Mouse (Mus musculus): Measurements from ENCODE around the gene Gpatch8. TPM values are rescaled to one million over a fixed set of nuclear protein-coding genes. Genes with fewer than 3 reads are reported as not detected.
"Not testable (repeated sequence)": the region's sequence is repeated elsewhere in the genome, so short reads cannot be mapped to it uniquely, and the experiment has no call there.

The Gpatch8 gene
- polyA plus RNA-seq, 1 experiment, result 9.0 TPM

GRCm38 (mm10) chr11:102541471-102541870 is 14.7 kb downstream of the Gpatch8 start:
- TF ChIP-seq MYOD1 (IDR thresholded peaks at IDR 0.05; ENCODE audit: control insufficient read depth in 1 of 3, insufficient read length in 2 of 3, low read depth in 2 of 3) (no peak), MAX (IDR thresholded peaks at IDR 0.05; ENCODE audit: low read depth) (no peak), TCF3 (IDR thresholded peaks at IDR 0.05; ENCODE audit: insufficient read length, low read depth) (no peak), E2F4 (IDR thresholded peaks at IDR 0.05; ENCODE audit: insufficient read depth) (no peak), REST (IDR thresholded peaks at IDR 0.05; ENCODE audit: insufficient read depth, insufficient read length) (no peak), SRF (IDR thresholded peaks at IDR 0.05; ENCODE audit: control insufficient read depth, insufficient read length, low read depth) (no peak), POLR2A (IDR thresholded peaks at IDR 0.05; ENCODE audit: insufficient read length, low read depth) (no peak), POLR2AphosphoS2 (IDR thresholded peaks at IDR 0.05; ENCODE audit: insufficient read length, low read depth) (no peak), USF1 (IDR thresholded peaks at IDR 0.05; ENCODE audit: low read depth) (no peak), CEBPB (IDR thresholded peaks at IDR 0.05; ENCODE audit: insufficient read depth, poor library complexity, severe bottlenecking) (no peak), TCF12 (IDR thresholded peaks at IDR 0.05; ENCODE audit: insufficient read depth, poor library complexity, severe bottlenecking) (no peak), MYOG (IDR thresholded peaks at IDR 0.05; ENCODE audit: control insufficient read depth in 1 of 3, insufficient read depth in 1 of 3, insufficient read length in 2 of 3, low read depth in 2 of 3) (no peak)
- Histone ChIP-seq H3K27me3 (ENCODE audit: control insufficient read depth, insufficient read depth, insufficient read length) (no peaks in the 10 kb centered on the region), H3K79me2 (ENCODE audit: control insufficient read depth, insufficient read depth) (peaks cover 71% of the 10 kb centered on the region), H3ac (ENCODE audit: control insufficient read depth, insufficient read length) (no peak overlapping the region), H3K36me3 (ENCODE audit: control insufficient read depth, insufficient read depth) (peaks cover 20% of the 10 kb centered on the region), H3K4me3 (no peak overlapping the region), H3K4me2 (ENCODE audit: low read depth) (no peak overlapping the region)

DNA sequence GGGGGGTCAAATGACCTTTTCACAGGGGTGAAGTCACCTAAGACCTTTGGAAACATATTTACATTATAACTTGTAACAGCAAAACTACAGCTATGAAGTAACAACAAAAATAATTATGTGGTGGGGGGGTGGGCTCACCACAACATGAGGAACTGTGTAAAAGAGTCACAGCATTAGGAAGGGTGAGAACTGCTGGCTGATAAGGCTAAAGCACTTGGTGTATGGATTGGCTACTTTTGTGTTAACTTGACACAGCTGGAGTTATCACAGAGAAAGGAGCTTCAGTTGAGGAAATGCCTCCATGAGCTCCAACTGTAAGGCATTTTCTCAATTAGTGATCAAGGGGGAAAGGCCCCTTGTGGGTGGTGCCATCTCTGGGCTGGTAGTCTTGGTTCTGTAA is 15.9 kb downstream of the Gpatch8 start:
- not testable (repeated sequence) for H3ac ChIP-seq (ENCODE audit: control insufficient read depth, insufficient read length); H3K27me3 ChIP-seq (ENCODE audit: control insufficient read depth, insufficient read depth, insufficient read length); H3K4me2 ChIP-seq (ENCODE audit: low read depth); H3K4me3 ChIP-seq
- Histone ChIP-seq H3K79me2 (ENCODE audit: control insufficient read depth, insufficient read depth) (peaks cover 59% of the 10 kb centered on the region), H3K36me3 (ENCODE audit: control insufficient read depth, insufficient read depth) (peaks cover 24% of the 10 kb centered on the region)

GRCm38 (mm10) chr11:102539690-102540089 is 16.5 kb downstream of the Gpatch8 start:
- no peak overlapping the region for H3K4me3 ChIP-seq
- H3K79me2 ChIP-seq (ENCODE audit: control insufficient read depth, insufficient read depth), result peaks cover 57% of the 10 kb centered on the region
- H3K36me3 ChIP-seq (ENCODE audit: control insufficient read depth, insufficient read depth), result peaks cover 24% of the 10 kb centered on the region
- no peaks in the 10 kb centered on the region for H3K27me3 ChIP-seq (ENCODE audit: control insufficient read depth, insufficient read depth, insufficient read length)
- no peak overlapping the region for H3K4me2 ChIP-seq (ENCODE audit: low read depth)
- TF ChIP-seq MYOG (IDR thresholded peaks at IDR 0.05; ENCODE audit: control insufficient read depth in 1 of 3, insufficient read depth in 1 of 3, insufficient read length in 2 of 3, low read depth in 2 of 3) (no peak), POLR2AphosphoS2 (IDR thresholded peaks at IDR 0.05; ENCODE audit: insufficient read length, low read depth) (no peak), MYOD1 (IDR thresholded peaks at IDR 0.05; ENCODE audit: control insufficient read depth in 1 of 3, insufficient read length in 2 of 3, low read depth in 2 of 3) (no peak), TCF12 (IDR thresholded peaks at IDR 0.05; ENCODE audit: insufficient read depth, poor library complexity, severe bottlenecking) (no peak), CEBPB (IDR thresholded peaks at IDR 0.05; ENCODE audit: insufficient read depth, poor library complexity, severe bottlenecking) (no peak), TCF3 (IDR thresholded peaks at IDR 0.05; ENCODE audit: insufficient read length, low read depth) (no peak)
- H3ac ChIP-seq (ENCODE audit: control insufficient read depth, insufficient read length), result no peak overlapping the region

GRCm38 (mm10) chr11:102536210-102536609 is 20.0 kb downstream of the Gpatch8 start:
- Histone ChIP-seq H3K79me2 (ENCODE audit: control insufficient read depth, insufficient read depth) (peaks cover 53% of the 10 kb centered on the region), H3K36me3 (ENCODE audit: control insufficient read depth, insufficient read depth) (peaks cover 24% of the 10 kb centered on the region), H3ac (ENCODE audit: control insufficient read depth, insufficient read length) (no peak overlapping the region), H3K27me3 (ENCODE audit: control insufficient read depth, insufficient read depth, insufficient read length) (no peaks in the 10 kb centered on the region), H3K4me2 (ENCODE audit: low read depth) (no peak overlapping the region), H3K4me3 (no peak overlapping the region)
- no peak for TF ChIP-seq TCF3 (IDR thresholded peaks at IDR 0.05; ENCODE audit: insufficient read length, low read depth)
- no peak for TF ChIP-seq MYOD1 (IDR thresholded peaks at IDR 0.05; ENCODE audit: control insufficient read depth in 1 of 3, insufficient read length in 2 of 3, low read depth in 2 of 3)
- no peak for TF ChIP-seq MYOG (IDR thresholded peaks at IDR 0.05; ENCODE audit: control insufficient read depth in 1 of 3, insufficient read depth in 1 of 3, insufficient read length in 2 of 3, low read depth in 2 of 3)
- no peak for TF ChIP-seq POLR2A (IDR thresholded peaks at IDR 0.05; ENCODE audit: insufficient read length, low read depth)
- no peak for TF ChIP-seq USF1 (IDR thresholded peaks at IDR 0.05; ENCODE audit: low read depth)
- no peak for TF ChIP-seq POLR2AphosphoS2 (IDR thresholded peaks at IDR 0.05; ENCODE audit: insufficient read length, low read depth)
- no peak for TF ChIP-seq TCF12 (IDR thresholded peaks at IDR 0.05; ENCODE audit: insufficient read depth, poor library complexity, severe bottlenecking)
- TF ChIP-seq SRF (IDR thresholded peaks at IDR 0.05; ENCODE audit: control insufficient read depth, insufficient read length, low read depth), result no peak
- no peak for TF ChIP-seq CEBPB (IDR thresholded peaks at IDR 0.05; ENCODE audit: insufficient read depth, poor library complexity, severe bottlenecking)
- no peak for TF ChIP-seq REST (IDR thresholded peaks at IDR 0.05; ENCODE audit: insufficient read depth, insufficient read length)

GRCm38 (mm10) chr11:102534078-102534477 is 22.1 kb downstream of the Gpatch8 start:
- H3K36me3 ChIP-seq (ENCODE audit: control insufficient read depth, insufficient read depth), result peaks cover 27% of the 10 kb centered on the region
- H3K79me2 ChIP-seq (ENCODE audit: control insufficient read depth, insufficient read depth), result peaks cover 59% of the 10 kb centered on the region
- H3K4me2 ChIP-seq (ENCODE audit: low read depth), result no peak overlapping the region
- TF ChIP-seq MYOG (IDR thresholded peaks at IDR 0.05; ENCODE audit: control insufficient read depth in 1 of 3, insufficient read depth in 1 of 3, insufficient read length in 2 of 3, low read depth in 2 of 3) (no peak), TCF3 (IDR thresholded peaks at IDR 0.05; ENCODE audit: insufficient read length, low read depth) (no peak), E2F4 (IDR thresholded peaks at IDR 0.05; ENCODE audit: insufficient read depth) (no peak), SRF (IDR thresholded peaks at IDR 0.05; ENCODE audit: control insufficient read depth, insufficient read length, low read depth) (no peak), MYOD1 (IDR thresholded peaks at IDR 0.05; ENCODE audit: control insufficient read depth in 1 of 3, insufficient read length in 2 of 3, low read depth in 2 of 3) (no peak), POLR2AphosphoS2 (IDR thresholded peaks at IDR 0.05; ENCODE audit: insufficient read length, low read depth) (no peak)
- no peak overlapping the region for H3K4me3 ChIP-seq
- H3ac ChIP-seq (ENCODE audit: control insufficient read depth, insufficient read length), result no peak overlapping the region
- H3K27me3 ChIP-seq (ENCODE audit: control insufficient read depth, insufficient read depth, insufficient read length), result no peaks in the 10 kb centered on the region

All from myocyte (in vitro differentiated cells).